Mouse (Mus musculus) urinary bladder, postnatal 4 days (tissue): ENCODE measurements around the gene Zbtb46.
A peak's percentile ranks its signal among the peaks of the same experiment; 100 is the strongest.

Experiments used
- DNase-seq, 2 experiments: peaks; one replicate each; pipeline ENCODE4 v3.0.0; 2021 to 2022; ENCODE audit warnings: low spot score in 2 of 2

Zbtb46 gene

GRCm38 (mm10) chr2:181403722-181404121 lies 55.5 kb downstream of the Zbtb46 start:
- no peak for DNase-seq

- no peak for DNase-seq
These were observed 57.7 kb downstream of the Zbtb46 start for GRCm38 (mm10) chr2:181401497-181401896.

- no peak for DNase-seq
These were observed 61.9 kb downstream of the Zbtb46 start for GRCm38 (mm10) chr2:181397207-181397761.

- no peak for DNase-seq
These were observed 65.1 kb downstream of the Zbtb46 start for GRCm38 (mm10) chr2:181394086-181394485.

GRCm38 (mm10) chr2:181392600-181393213 lies 66.5 kb downstream of the Zbtb46 start:
- peak; percentile 70 to 89 for DNase-seq

- DNase-seq, result no peak
These were observed 67.7 kb downstream of the Zbtb46 start for GRCm38 (mm10) chr2:181391541-181391940.

- no peak for DNase-seq
These were observed 68.2 kb downstream of the Zbtb46 start for GRCm38 (mm10) chr2:181391022-181391421.

GRCm38 (mm10) chr2:181390136-181390870 lies 68.9 kb downstream of the Zbtb46 start:
- DNase-seq, result no peak

- DNase-seq, result no peak
These were observed 72.5 kb downstream of the Zbtb46 start for GRCm38 (mm10) chr2:181386663-181387210.

- DNase-seq, result peak in 1 of 2 experiments; percentile 54
These were observed 73.3 kb downstream of the Zbtb46 start for GRCm38 (mm10) chr2:181385885-181386284.

- DNase-seq, result peak in 1 of 2 experiments; percentile 58
These were observed 74.3 kb downstream of the Zbtb46 start for GRCm38 (mm10) chr2:181384919-181385391.

- DNase-seq, result no peak
These were observed 74.8 kb downstream of the Zbtb46 start for GRCm38 (mm10) chr2:181384463-181384862.

GRCm38 (mm10) chr2:181381631-181382306 lies 77.5 kb downstream of the Zbtb46 start:
- DNase-seq, result no peak

GRCm38 (mm10) chr2:181381107-181381506 lies 78.1 kb downstream of the Zbtb46 start:
- DNase-seq, result no peak

GRCm38 (mm10) chr2:181380251-181380650 lies 79.0 kb downstream of the Zbtb46 start:
- DNase-seq, result no peak

GRCm38 (mm10) chr2:181379778-181380177 lies 79.4 kb downstream of the Zbtb46 start, which contains the start of gene Lime1:
TSS of gene Lime1 (plus strand) at chr2:181380078.
- DNase-seq, result no peak

- no peak for DNase-seq
These were observed 80.5 kb downstream of the Zbtb46 start for GRCm38 (mm10) chr2:181378701-181379100.

GRCm38 (mm10) chr2:181377230-181377629 lies 82.0 kb downstream of the Zbtb46 start:
- no peak for DNase-seq

- DNase-seq, result no peak
These were observed 83.4 kb downstream of the Zbtb46 start for GRCm38 (mm10) chr2:181375787-181376186.

- no peak for DNase-seq
These were observed 89.2 kb downstream of the Zbtb46 start for GRCm38 (mm10) chr2:181370001-181370400.

GRCm38 (mm10) chr2:181365655-181366075 lies 93.6 kb downstream of the Zbtb46 start:
- no peak for DNase-seq
